17 mouse cellular contexts compared by ENCODE assay signal in the genomic region with DNA sequence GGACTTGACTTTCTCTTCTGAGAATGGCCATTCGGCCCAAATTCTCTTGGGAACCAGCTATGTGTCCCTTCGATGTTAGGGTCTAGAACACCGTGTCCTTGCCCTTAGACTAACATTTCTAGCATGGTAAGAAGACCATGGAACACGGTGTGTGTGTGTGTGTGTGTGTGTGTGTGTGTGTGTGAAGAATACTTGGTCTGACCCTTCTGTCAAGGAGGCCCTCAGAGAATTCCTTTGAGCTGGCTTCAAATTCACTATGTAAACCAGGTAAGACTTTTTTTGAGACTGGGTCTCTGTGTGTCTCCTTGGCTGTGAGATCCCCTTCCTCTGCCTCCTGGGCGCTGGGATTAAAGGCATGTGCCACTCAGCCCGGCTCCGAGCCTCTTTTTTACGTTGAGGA.
"Had no signal": no experiment of that assay in that cellular context is flagged by ENCODE, and none has a peak within 500 bp of the region (broad histone marks: within the 10 kb centered on the region; RNA-seq: fewer than 3 reads in every experiment).

No protein-coding gene starts in this region.

- H3K27ac ChIP-seq: intestine, embryonic 15.5 days; layer of hippocampus, adult 2 months; left cerebral cortex, adult 2 months; liver, embryonic 15.5 days; midbrain, embryonic 12.5 days; midbrain, embryonic 15.5 days; neural tube, embryonic 12.5 days; neural tube, embryonic 15.5 days had no signal

- H3K4me2 ChIP-seq: intestine, embryonic 15.5 days; liver, embryonic 11.5 days; liver, embryonic 15.5 days; midbrain, embryonic 12.5 days; midbrain, embryonic 15.5 days; neural tube, embryonic 12.5 days; neural tube, embryonic 15.5 days had no signal

- H3K27me3 ChIP-seq: intestine, embryonic 15.5 days had no signal

- H3K36me3 ChIP-seq: intestine, embryonic 15.5 days; liver, embryonic 15.5 days; midbrain, embryonic 12.5 days; midbrain, embryonic 15.5 days; neural tube, embryonic 12.5 days; neural tube, embryonic 15.5 days had no signal

- DNase-seq: layer of hippocampus, adult 9-11 months; layer of hippocampus, postnatal 36 days; right cerebral cortex, adult 18-20 months; right cerebral cortex, postnatal 14 days; right cerebral cortex, postnatal 4 days; thymus, adult 18-20 months; thymus, postnatal 36 days had no signal

- H3K9me3 ChIP-seq: intestine, embryonic 15.5 days; liver, embryonic 15.5 days; midbrain, embryonic 12.5 days; midbrain, embryonic 15.5 days; neural tube, embryonic 12.5 days; neural tube, embryonic 15.5 days had no signal

- H3K4me3 ChIP-seq: intestine, embryonic 15.5 days; layer of hippocampus, adult 2 months; left cerebral cortex, adult 2 months; liver, embryonic 15.5 days; midbrain, embryonic 12.5 days; midbrain, embryonic 15.5 days; neural tube, embryonic 12.5 days; neural tube, embryonic 15.5 days had no signal

- H3K9ac ChIP-seq: intestine, embryonic 15.5 days; liver, embryonic 15.5 days; midbrain, embryonic 12.5 days; midbrain, embryonic 15.5 days; neural tube, embryonic 12.5 days; neural tube, embryonic 15.5 days had no signal

- ATAC-seq: hindbrain, embryonic 16.5 days; intestine, embryonic 15.5 days; midbrain, embryonic 15.5 days had no signal
